Mouse (Mus musculus) ZHBTc4 (cell line): Measurements from ENCODE around the gene Zfp61.
A peak's percentile ranks its signal among the peaks of the same experiment; 100 is the strongest.

Experiments used
- DNase-seq: peaks from one replicate; pipeline ENCODE4 v3.0.0-alpha.2; 2011; ENCODE audit warnings: low read depth, low spot score

The Zfp61 gene

DNA sequence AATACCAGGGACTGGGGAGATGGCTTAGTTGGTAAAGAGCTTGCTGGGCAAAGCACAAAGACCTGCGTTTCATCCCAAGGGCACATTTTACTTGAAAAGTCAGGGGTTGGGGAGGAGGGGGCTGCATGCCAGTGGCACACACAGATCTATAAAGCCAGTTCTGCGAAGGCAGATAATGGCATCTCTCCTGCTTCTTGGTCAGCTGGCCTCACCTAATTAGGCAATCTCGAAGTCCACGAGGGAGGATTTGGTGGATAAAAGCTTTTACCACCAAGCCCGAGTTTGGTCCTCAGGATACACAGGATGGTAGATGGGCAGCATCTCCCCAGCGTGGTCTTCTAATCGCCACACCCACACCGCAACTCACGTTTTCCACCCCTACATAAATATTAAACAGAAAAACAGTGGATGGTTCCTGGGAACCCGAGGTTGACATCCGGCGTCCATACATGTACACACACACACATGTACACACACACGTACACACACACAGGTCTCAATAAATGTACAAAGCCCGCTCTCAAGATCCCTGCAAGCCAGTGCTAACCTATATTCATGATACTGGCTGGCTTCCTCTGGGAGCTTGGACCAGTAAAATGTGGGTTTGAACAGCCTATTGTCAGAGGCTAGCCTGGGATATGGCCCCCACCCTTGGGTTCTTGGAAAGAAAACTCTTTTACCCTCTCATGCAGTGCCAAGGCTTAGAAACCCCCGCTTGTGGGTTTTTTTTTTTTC, 3.5 kb downstream of the Zfp61 start:
- DNase-seq, result no peak

DNA sequence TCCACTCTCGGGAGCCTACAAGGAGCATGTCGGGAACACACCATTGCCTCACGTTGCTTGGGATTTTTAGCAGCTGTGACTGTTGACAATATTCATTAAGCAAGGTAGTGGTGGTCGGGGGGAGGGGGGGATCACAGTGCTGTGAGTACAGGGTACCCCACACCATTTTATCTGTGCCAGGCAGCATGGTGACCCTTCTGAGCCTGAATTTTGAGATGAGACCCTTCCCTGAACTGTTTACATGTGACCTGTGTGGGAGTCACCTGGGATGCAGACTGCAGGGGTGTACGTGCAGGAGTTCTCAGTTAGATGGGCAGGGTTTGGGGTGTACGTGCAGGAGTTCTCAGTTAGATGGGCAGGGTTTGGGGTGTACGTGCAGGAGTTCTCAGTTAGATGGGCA, 4.6 kb downstream of the Zfp61 start:
- no peak for DNase-seq

DNA sequence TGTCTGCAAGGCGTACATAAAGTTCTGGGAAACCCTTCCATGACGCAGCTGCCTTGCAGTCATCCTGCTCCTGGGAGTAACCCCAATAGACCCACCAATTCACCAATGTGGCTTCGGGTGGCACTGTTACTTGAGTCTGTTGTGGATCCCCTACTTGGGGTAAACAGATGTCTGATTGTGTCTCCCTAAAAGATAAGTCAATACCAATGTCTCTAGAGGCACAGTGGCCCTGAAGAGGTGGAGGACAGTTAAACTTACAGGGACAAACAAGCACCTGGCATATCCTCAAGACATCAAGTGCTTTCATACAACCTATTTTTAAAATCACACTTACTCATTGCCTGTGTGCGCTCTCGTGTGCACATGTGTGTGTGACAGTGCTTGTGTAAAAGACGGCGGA, 5.7 kb downstream of the Zfp61 start:
- DNase-seq, result no peak

DNA sequence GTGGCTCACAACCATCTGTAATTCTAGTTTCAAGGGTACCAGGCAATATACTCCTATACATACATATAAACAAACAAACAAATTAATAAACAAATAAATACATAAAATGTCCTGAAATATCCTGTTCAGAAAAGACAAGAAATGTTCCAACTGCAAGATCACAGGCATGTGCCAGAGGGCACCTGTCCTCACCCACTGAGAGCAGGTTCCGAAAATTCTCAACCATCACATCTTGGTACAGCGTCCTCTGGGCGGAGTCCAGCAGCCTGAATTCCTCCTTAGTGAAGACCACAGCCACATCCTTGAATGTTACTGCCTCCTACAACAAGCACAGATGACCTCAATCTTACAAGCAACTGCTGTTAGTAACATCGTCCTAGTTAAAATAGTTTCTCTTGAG, 6.3 kb downstream of the Zfp61 start:
- DNase-seq, result no peak

DNA sequence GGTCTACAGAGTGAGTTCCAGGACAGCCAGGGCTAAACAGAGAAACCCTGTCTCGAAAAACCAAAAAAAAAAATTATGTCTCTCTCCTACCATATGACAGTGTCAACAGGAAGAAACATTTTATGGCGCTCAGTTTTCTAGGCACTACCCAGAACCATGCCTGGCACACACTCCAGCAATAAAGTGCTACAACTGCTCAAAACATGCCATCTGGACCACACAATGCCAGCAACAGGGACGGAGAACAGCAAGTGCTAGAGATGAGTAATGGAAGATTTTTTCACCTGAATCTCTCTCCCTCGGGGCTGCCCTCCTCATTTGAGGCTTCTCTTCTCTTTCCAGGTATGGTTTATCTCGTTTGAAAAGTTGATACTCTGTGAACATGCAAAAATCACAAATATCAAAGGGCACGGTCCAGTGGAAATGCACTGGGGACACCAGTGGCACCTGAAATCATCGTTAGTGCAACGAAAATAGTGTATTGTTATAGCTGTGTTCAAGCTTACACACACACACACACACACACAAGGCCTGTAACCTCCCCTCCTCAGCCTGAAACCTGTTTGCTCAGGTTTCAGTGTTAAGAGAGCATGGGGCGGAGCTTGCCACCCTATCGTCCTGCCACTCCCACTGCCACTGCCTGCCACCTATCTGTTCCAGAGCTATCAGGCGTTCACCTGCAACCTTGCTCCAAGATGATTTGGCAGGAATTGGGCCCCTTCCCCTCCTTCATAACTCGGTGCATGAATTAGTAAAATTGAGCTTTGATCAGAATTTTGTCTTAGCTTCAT, 7.8 kb downstream of the Zfp61 start:
- DNase-seq, result no peak

DNA sequence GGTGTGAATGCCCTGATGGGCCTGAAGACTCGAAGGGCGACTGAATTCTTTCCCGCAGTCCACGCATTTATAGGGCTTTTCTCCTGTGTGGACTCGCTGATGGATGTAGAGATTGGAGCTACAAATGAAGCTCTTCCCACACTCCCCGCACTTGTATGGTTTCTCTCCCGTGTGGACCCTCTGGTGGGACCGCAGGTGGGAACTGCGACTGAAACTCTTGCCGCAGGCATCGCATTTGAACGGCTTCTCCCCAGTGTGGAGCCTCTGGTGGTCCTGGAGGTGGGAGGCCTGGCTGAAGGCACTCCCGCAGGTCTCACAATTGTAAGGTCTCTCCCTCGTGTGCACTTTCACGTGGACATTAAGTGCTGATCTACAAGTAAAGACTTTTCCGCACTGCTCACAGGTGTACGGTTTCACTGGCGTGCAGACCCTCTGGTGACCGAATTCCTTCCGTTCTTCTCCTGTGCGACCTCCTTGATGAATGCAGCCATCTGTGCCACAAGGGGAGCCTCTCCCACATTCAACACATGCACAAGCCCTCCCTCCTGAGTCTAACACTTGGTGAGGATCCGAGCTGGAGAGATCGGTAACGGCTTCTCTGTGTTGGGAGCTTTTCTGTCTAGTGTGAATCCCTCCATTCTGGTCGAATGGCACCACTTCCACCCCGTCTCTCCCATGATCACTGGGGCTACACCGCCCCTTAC, 9.5 kb downstream of the Zfp61 start:
- DNase-seq, result peak; percentile 52

DNA sequence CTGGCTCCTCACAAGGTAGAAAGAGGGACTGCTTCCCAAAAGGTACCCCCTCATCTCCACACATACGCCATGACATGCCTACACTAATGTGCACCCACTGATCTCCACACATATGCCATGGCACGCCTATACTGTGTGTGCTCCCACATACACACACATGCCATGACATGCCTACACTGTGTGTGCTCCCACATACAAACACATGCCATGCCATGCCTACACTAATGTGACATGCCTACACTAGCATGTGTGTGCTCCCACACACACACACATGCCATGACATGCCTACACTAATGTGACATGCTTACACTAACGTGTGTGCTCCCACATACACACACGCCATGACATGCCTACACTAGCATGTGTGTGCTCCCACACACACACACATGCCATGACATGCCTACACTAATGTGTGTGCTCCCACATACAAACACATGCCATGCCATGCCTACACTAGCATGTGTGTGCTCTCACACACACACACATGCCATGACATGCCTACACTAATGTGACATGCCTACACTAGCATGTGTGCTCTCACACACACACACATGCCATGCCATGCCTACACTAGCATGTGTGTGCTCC, 10.8 kb downstream of the Zfp61 start:
- no peak for DNase-seq

DNA sequence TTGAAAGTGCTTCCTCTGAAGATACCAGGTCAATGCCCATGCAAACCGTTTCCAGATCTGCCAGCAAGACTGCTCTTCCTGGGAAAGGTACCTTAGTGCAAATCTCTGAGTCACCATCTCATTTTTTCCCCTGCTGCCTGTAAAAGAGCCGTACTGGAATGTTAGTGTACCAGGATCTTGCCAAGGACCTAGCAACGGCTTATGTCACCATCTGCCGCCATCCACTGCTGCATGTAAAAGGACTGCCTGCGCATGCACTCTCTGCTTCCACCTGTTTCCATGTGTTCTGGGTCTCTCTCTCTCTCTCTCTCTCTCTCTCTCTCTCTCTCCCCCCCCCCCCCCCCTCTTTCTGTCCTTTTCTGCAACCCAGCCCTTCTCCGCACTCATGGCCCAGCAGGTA, 12.5 kb downstream of the Zfp61 start:
- DNase-seq, result no peak

DNA sequence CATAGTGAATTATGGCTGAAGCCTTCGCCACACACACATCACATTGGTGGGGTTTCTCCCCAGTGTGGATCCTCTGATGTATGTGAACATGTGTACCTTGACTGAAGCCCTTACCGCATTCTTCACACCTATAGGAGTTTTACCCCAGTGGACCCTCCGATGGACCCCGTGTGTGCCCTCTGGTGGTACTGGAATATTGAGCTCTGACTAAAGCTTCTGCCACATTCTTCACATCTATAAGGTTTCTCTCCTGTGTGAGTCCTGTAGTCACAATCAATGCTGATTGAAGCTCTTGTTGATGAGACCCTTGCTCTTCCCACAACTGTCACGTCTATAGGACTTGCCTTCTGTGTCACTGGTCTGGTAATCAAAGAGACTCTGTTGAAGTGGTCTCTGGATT, 13.4 kb downstream of the Zfp61 start:
- peak; percentile 73 for DNase-seq

DNA sequence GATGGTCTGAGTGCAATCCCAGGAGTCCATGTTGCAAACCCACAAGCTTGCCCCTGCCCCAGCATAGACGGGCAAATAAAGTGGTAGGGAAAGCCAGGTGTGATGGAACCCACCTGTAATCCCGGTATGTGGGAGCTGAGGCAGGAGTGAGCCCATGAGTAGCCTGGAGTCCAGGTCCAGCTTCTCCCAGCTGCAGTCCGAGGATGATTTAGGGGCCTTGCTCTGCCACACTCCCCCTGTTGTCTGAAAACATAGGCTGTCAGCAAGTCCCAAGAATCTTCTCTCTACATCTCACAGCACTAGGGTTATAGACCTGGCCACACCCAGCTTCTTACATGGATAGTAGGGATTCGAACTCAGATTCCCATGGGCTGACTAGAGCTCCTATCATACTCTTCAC, 14.1 kb downstream of the Zfp61 start:
- no peak for DNase-seq

DNA sequence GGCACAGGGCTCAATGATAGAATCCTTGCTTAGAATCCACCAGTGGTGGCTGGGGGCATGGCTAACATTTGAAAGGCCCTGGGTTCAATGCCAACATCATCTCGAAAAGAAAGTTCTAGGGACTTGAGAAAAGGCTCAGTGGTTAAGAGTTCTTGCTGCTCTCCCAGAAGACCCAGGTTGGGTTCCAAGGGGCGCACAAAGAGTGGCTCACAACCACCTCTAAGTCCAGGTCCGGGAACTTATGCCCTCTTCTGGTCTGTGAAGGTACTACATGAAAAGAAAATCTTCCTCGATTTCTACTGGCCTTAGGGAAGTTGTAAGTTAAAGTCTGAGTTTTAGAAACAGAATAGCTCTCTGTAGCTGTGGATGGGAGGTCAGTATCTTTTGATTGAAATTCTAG, 14.9 kb downstream of the Zfp61 start:
- peak; percentile 44 for DNase-seq

DNA sequence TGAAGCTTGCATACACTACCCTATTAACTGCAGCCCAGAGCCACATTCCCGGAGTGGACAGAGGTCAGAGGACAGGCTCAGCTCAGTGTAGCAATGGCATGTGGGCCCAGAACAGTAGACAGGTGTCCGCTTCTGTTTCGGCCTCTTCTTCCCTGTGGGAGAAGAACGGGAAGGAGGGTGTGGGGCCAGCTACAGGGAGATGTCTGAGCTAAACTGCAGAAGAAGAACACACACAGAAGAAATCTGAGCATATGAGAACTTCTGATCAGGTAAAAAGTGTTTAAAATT, 20.2 kb downstream of the Zfp61 start:
- peak; percentile 19 for DNase-seq

DNA sequence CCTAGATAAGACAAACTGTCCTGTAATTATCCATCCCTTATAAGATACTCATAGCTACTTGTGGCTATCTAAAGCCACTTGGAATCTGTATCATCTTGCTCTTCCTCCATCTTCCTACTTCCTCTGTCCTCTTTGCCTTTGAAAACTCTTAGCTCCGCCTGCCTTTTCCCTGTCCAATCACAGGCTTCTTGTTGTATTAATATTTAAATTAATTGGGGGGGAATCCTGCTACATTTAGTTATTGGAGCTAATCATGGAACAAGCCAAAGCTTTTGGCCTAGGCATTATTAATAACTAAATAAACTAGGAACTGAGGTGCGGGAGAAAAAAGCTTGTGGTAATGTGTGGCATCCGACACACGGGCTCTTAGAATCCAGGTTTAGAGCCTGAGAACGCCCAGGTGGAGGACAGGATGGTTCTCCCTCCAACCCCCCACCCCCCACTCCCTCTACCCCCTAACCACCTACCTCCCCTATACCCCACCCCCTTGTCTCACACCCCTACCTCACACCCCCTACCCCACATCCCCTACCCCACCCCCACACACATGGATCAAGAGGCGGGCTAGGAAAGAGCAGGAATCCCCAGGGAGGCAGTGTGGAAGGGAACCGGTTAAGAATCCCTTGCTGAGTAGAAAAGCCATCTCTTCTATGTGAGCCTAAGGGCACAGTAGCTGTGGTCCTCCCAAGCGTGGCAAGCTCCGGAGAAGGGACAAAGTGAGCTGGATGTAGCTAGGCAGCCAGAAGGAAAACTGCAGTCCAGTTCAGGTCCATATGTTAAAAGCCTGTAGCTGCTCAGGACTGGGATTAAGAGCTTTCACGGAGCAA, 20.8 kb downstream of the Zfp61 start:
- peak; percentile 47 for DNase-seq

DNA sequence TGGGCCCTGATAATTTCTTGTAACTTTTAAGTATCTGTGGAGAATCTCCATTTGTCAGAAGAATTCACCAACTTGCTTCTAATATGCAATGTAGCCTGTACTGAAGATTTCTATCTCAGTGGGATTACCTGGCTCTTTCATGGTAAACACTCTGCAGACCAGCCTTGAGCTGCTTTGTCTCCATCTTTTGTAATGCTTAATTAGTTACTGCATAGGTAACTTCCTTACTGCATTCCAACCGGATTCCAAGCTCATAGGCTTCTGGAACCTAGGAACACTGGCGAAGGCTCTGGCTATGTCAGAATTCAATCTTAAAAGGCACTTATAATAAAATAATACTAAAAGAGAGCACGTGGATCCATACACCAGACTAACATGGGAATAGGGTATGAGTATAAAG, 22.3 kb downstream of the Zfp61 start:
- peak; percentile 78 for DNase-seq

DNA sequence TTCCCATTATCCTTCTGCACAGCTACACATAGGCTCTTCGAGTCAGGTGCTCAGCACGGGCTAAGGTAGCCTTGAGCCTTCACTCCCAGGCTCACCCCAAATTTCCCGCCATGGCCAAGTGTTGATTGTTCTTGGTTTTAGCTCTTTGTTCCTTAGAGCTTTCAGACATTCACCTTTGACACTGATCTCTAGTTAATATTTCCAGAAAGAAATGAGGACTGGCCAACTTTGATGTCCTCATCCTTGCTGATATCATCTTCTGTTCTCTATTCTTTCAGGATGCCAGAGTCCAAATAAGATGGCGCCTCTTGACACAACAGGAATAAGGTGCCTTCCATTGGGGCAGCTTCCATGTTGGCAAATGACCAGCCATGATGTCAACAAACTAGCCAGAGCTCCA, 26.6 kb downstream of the Zfp61 start:
- no peak for DNase-seq

DNA sequence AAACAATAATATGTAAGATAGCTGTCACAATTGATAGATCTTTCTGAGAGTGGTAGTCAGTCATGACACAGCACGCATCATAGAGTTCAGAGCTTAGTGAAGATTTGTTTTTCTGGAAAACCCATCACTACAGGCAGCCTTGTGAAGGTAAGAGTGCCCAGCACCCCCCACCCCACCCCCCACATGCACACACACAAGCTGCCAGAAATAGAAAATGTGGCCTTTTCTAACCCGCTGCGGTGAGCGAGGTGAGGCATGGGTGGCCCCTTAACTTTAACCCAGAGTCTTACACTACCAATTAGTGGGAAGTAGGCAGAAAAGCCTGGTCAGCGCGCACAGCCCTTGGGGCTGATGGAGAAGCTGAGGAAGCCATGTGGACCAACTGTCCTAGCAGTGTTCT, 29.8 kb downstream of the Zfp61 start:
- no peak for DNase-seq

DNA sequence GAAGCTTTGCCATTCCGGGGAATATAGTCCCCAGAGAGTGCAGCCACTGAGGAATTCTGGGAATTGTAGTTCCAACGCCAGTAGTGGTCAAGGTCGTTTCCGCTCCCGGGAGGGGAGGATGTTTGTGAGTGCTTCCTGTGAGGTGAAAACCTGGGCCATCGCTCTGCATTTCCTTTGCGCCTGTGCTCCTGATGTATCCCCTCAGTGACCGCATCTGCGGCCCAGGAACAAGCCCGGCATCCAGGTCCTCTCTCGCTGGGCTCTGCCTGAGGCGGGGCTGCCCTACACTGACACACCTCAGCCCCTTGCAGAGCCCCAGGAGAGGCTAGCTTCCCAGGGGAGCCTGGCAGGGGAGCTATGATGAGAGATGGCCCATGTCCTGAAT, 30.8 kb downstream of the Zfp61 start, which contains the start of gene Zfp93:
Gene Zfp93, plus strand, starts transcription at position 133 of the 385 bp plus-strand sequence.
- DNase-seq, result peak; percentile 93

DNA sequence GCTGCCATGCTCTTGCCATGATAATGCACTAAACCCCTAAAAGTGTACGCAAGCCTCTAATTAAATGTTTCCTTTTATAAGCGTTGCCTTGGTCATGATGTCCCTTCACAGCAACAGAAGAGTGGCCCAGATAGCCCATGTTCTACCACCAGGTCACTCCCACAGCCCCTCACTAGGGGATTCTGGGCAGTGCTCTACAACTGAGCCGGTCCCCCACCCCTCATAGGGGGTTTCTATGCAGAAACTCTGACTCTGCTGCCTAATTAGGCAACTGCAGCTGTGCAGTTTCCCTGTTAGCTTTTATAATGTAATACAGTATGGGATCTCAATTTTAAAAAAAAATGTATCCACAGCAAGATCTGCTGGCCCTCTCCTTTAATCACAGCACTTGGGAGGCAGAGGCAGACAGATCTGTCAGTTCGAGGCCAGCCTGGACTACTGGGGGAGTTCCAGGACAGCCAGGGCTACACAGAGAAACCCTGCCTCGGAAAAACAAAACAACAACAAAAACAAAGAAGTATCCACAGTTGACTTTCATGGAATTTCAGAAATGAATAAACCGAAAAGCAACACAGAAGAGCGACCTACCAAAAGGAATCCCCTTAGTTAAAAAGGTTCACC, 31.3 kb downstream of the Zfp61 start:
- DNase-seq, result no peak

DNA sequence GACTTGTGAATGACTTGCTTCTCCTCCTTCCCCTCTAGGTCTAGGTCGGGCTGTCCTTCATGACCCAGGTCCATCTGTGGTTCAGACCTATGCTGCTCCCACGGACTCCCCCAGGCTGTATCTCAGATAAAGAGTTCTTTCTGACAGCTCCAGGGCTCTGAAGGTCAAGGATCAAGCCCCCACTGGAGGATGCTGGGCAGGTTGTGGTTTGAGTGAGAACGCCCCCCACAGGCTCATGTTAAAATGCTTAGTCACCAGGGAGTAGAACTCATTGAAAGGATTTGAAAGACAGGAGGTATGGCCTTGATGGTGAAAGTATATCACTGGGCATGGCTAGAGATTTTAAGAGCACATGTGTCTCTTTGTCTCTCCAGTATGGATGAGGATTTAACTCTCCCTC, 31.8 kb downstream of the Zfp61 start:
- DNase-seq, result peak; percentile 34

DNA sequence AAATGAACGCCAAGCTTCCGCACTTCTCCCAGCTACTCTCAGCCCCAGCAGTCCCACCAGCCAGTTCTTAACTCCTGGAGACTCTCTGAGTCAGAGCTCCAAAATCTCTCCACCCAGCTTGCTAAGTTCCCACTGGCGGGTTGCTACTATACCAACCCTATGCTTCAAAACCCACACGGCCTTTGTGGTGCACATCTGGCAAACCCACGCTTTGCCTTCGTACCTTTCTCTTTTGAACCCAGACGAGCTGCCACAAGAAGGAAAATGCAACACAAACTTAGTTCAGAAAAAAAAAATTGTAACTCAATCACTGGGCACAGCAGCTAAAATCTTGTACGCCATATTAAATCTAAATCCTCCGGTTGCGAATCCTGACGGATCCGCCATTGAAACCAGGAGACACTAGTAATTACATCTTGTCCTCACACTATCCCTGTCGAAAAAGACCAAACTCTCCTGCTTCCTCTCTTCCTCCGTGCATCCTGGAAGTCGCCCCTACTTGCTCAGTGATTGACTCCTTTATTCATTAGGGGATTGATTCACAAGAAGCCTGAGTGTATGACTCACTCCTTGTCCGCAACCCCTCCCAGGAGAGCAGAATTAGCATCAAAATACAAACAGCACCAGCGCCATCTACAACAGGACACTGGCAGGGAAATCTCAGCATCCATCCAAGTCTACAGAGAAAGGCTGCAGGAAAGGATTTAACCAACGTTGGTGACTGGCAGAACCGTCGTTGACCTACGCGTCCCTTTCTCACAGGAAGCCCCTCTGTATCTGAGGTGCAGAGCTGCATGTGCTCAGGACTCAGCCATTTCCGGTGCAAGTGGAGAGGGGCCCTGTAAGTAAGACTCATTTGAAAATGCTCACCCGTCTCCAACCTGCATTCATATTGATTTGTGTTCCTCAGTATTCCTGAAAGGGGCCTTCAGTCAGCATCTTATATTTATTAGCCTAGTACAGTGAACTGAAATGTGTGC, 32.6 kb downstream of the Zfp61 start:
- peak; percentile 80 for DNase-seq
